Mouse (Mus musculus): ENCODE data around the gene Ahcyl1. TPM values are rescaled to one million over a fixed set of nuclear protein-coding genes. Genes with fewer than 3 reads are reported as not detected.

The Ahcyl1 gene
- total RNA-seq (2023), result 71.0 TPM

GRCm38 (mm10) chr3:107695948-107696881, at the start of gene Ahcyl1:
Ahcyl1 (minus strand) TSS chr3:107696560.

GRCm38 (mm10) chr3:107631523-107631958, 64.8 kb downstream of the Ahcyl1 start, which contains the start of gene Strip1:
Strip1 (minus strand) TSS chr3:107631694.

GRCm38 (mm10) chr3:107630682-107631522, 65.5 kb downstream of the Ahcyl1 start, which contains the start of gene Gm10961:
Gm10961 (plus strand) TSS chr3:107631322.

Other genes with a start within 250 kb of the Ahcyl1 start
- gene Kcnc4, start 237.0 kb downstream of the Ahcyl1 start, total RNA-seq (2023), result not detected
- not detected for gene Slc6a17, start 178.5 kb downstream of the Ahcyl1 start, total RNA-seq (2023)
- gene Ubl4b, start 141.5 kb downstream of the Ahcyl1 start, total RNA-seq (2023), result not detected
- gene Alx3, start 101.5 kb downstream of the Ahcyl1 start, total RNA-seq (2023), result not detected
- gene Gm10961, start 65.2 kb downstream of the Ahcyl1 start, total RNA-seq (2023), result not detected
- gene Strip1, start 64.9 kb downstream of the Ahcyl1 start, total RNA-seq (2023), result 53.1 TPM
- 5.2 TPM for gene Csf1, start 63.9 kb upstream of the Ahcyl1 start, total RNA-seq (2023)
- not detected for gene Eps8l3, start 180.7 kb upstream of the Ahcyl1 start, total RNA-seq (2023)
- not detected for gene Gstm5, start 199.3 kb upstream of the Ahcyl1 start, total RNA-seq (2023)
- 2.7 TPM for gene Gstm7, start 235.3 kb upstream of the Ahcyl1 start, total RNA-seq (2023)
- gene Gstm6, start 247.2 kb upstream of the Ahcyl1 start, total RNA-seq (2023), result not detected

All from CD4-positive naive resting alpha-beta T cell, adult 57 days (primary cell).